Mouse (Mus musculus): ENCODE data around the gene Kcna10.

- no peak for TF ChIP-seq POLR2A (IDR thresholded peaks at IDR 0.05; ENCODE audit: low read depth, low read length)
- TF ChIP-seq CTCF (IDR thresholded peaks at IDR 0.05; ENCODE audit: extremely low read depth, insufficient read length, insufficient replicate concordance, low read depth, low read length): no peak
These were observed 7.4 kb upstream of the Kcna10 start for GRCm38 (mm10) chr3:107175486-107175885.

All from small intestine, adult 2 months (tissue).